Mouse (Mus musculus) midbrain, embryonic 15.5 days (tissue): ENCODE data around the gene Hunk. TPM values are rescaled to one million over a fixed set of nuclear protein-coding genes. Genes with fewer than 3 reads are reported as not detected.

Experiments
- ATAC-seq: fragments of 200-750 bp; cut with Nextera tagmentation; replicated peaks from 2 replicates; pipeline ENCODE4 v1.8.0; 2017; ENCODE audit warnings: moderate TSS enrichment
- H3K27ac ChIP-seq: fragments of 300-500 bp; sonication (generic); 2 replicates; pipeline ENCODE4 v1.5.1; 2015; ENCODE audit warnings: mild to moderate bottlenecking, inconsistent platforms
- H3K27me3 ChIP-seq: fragments of 300-500 bp; sonication (generic); replicated peaks from 2 replicates; pipeline ENCODE4 v1.6.1; 2015; ENCODE audit warnings: inconsistent platforms
- H3K36me3 ChIP-seq: fragments of 300-500 bp; sonication (generic); replicated peaks from 2 replicates; pipeline ENCODE4 v1.6.1; 2015; ENCODE audit warnings: inconsistent platforms
- H3K4me1 ChIP-seq: fragments of 300-500 bp; sonication (generic); 2 replicates; pipeline ENCODE4 v1.6.1; 2015; ENCODE audit warnings: inconsistent platforms
- H3K4me2 ChIP-seq: fragments of 300-500 bp; sonication (generic); 2 replicates; pipeline ENCODE4 v1.6.1; 2015; ENCODE audit warnings: inconsistent platforms, mild to moderate bottlenecking, moderate library complexity
- H3K4me3 ChIP-seq: fragments of 300-500 bp; sonication (generic); 2 replicates; pipeline ENCODE4 v1.5.1; 2015; ENCODE audit warnings: mild to moderate bottlenecking, inconsistent platforms
- H3K9ac ChIP-seq: fragments of 300-500 bp; sonication (generic); 2 replicates; pipeline ENCODE4 v1.6.1; 2015; ENCODE audit warnings: mild to moderate bottlenecking, inconsistent platforms
- H3K9me3 ChIP-seq: fragments of 300-500 bp; sonication (generic); 2 replicates; pipeline ENCODE4 v1.6.1; 2016; ENCODE audit warnings: inconsistent platforms
- WGBS: fragments of 180-500 bp; shearing (Covaris S2); methylation state at CpG from one replicate; pipeline ENCODE4 v1.1.7; 2015; ENCODE audit warnings: mixed read lengths; 5-methylcytosine and 5-hydroxymethylcytosine counted together
- polyA plus RNA-seq: library from polyadenylated mRNA; unstranded; fragments of >200 nt; fragmentation: Nextera tagmentation; extraction: Ambion mirVana; gene quantifications from 2 replicates; pipeline ENCODE4 v1.2.1, GENCODE M21; 2015

Gene Hunk
- polyA plus RNA-seq, 1 experiment from 2014 or later, result 7.3 TPM

GRCm38 (mm10) chr16:90456495-90457125 lies 70.8 kb downstream of the Hunk start:
- H3K4me2 ChIP-seq, result no peak overlapping the region
- peaks cover 5% of the 10 kb centered on the region for H3K4me1 ChIP-seq
- ATAC-seq, result no peak
- no peaks in the 10 kb centered on the region for H3K27me3 ChIP-seq
- no peak overlapping the region for H3K27ac ChIP-seq
- no peak overlapping the region for H3K4me3 ChIP-seq
- 87% methylated on average over 7 of the region's 7 CpGs for WGBS
- no peaks in the 10 kb centered on the region for H3K9me3 ChIP-seq
- no peaks in the 10 kb centered on the region; the same call in 1 of the 2 replicates for H3K36me3 ChIP-seq
- H3K9ac ChIP-seq, result no peak overlapping the region

- ATAC-seq, result no peak
- Histone ChIP-seq H3K36me3 (no peaks in the 10 kb centered on the region; the same call in 1 of the 2 replicates), H3K4me3 (no peak overlapping the region), H3K4me2 (no peak overlapping the region), H3K27ac (no peak overlapping the region), H3K9ac (no peak overlapping the region), H3K27me3 (no peaks in the 10 kb centered on the region), H3K9me3 (no peaks in the 10 kb centered on the region), H3K4me1 (peaks cover 5% of the 10 kb centered on the region)
- WGBS, result 23% methylated on average over 11 of the region's 11 CpGs
These were observed 73.2 kb downstream of the Hunk start for GRCm38 (mm10) chr16:90458899-90459610.

DNA sequence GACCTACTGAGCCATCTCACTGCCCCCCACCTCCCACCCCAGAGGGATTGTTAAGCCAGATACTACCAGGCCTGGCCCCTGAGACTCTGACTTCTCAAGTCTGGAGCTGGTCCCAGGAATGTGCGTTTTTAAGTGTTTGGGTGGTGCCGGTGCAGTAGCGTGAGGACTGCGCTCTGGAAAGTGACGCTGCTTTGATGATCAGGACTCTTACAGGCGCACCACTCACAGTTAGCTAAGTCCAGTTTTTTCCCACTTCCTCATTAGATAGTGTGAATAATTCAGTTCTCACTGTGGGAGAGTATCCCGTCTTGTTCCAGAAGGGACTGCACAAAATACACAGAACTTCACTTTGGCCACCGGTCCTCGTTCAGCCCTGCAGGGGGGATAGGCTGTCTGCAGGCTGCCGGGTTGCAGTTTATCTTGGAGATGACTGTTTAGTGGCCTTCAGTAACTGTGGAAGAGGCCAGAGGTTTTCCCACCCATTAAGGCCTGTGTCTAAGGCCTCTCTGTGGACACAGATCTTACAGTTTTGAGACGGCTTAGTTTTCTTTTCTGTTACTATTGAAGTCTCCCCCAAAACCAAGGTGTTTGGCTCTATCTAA lies 75.6 kb downstream of the Hunk start:
- Histone ChIP-seq H3K36me3 (peaks cover 5% of the 10 kb centered on the region; the same call in 1 of the 2 replicates), H3K4me1 (peaks cover 5% of the 10 kb centered on the region), H3K27ac (no peak overlapping the region), H3K4me3 (no peak overlapping the region), H3K9ac (no peak overlapping the region), H3K4me2 (no peak overlapping the region), H3K9me3 (no peaks in the 10 kb centered on the region), H3K27me3 (no peaks in the 10 kb centered on the region)
- ATAC-seq, result no peak
- 63% methylated on average over 11 of the region's 11 CpGs for WGBS

DNA sequence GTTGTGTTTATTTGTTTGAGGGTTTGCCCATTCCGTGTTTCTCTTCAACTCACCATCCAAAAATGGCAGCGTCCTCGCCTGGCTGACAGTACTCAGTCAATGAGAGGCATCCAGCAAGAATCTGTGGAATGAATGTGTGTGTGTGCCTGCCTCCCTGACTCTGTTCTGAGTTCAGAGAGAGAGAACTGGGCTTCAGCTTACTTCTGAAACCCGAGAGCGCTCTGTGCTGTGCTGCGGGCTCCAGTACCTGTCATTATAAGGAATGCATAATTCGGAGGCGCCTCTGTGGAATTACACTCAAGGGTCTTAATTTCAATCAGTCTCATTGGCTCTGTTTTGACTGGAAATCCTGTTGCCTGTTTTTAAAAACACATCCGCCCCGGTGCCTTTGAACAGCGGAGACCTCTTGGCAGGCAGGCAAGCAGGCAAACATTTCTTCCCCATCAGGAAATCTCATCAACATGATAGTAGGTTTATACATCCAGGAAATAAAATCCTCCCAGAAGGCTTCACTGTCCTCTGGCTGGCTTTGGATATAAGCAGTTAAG lies 77.0 kb downstream of the Hunk start:
- Histone ChIP-seq H3K4me1 (peaks cover 5% of the 10 kb centered on the region), H3K4me3 (no peak overlapping the region), H3K4me2 (no peak overlapping the region), H3K36me3 (peaks cover 9% of the 10 kb centered on the region; the same call in 1 of the 2 replicates), H3K27ac (no peak overlapping the region), H3K27me3 (no peaks in the 10 kb centered on the region), H3K9ac (no peak overlapping the region), H3K9me3 (no peaks in the 10 kb centered on the region)
- ATAC-seq, result no peak
- 80% methylated on average over 11 of the region's 11 CpGs for WGBS

GRCm38 (mm10) chr16:90465154-90465553 lies 79.3 kb downstream of the Hunk start:
- no peaks in the 10 kb centered on the region for H3K4me1 ChIP-seq
- H3K9me3 ChIP-seq, result no peaks in the 10 kb centered on the region
- whole genome bisulfite sequencing, result 94% methylated on average over 5 of the region's 5 CpGs
- H3K36me3 ChIP-seq, result peaks cover 9% of the 10 kb centered on the region; the same call in 1 of the 2 replicates
- H3K4me3 ChIP-seq, result no peak overlapping the region
- no peak overlapping the region for H3K9ac ChIP-seq
- no peaks in the 10 kb centered on the region for H3K27me3 ChIP-seq
- no peak overlapping the region for H3K4me2 ChIP-seq
- H3K27ac ChIP-seq, result no peak overlapping the region
- no peak for ATAC-seq

- peaks cover 9% of the 10 kb centered on the region; the same call in 1 of the 2 replicates for H3K36me3 ChIP-seq
- H3K4me3 ChIP-seq, result no peak overlapping the region
- WGBS, result 87% methylated on average over 5 of the region's 5 CpGs
- no peak overlapping the region for H3K4me2 ChIP-seq
- H3K4me1 ChIP-seq, result no peaks in the 10 kb centered on the region
- H3K27ac ChIP-seq, result no peak overlapping the region
- no peaks in the 10 kb centered on the region for H3K9me3 ChIP-seq
- H3K9ac ChIP-seq, result no peak overlapping the region
- no peak for ATAC-seq
- no peaks in the 10 kb centered on the region for H3K27me3 ChIP-seq
These were observed 82.5 kb downstream of the Hunk start for GRCm38 (mm10) chr16:90468286-90468685.

DNA sequence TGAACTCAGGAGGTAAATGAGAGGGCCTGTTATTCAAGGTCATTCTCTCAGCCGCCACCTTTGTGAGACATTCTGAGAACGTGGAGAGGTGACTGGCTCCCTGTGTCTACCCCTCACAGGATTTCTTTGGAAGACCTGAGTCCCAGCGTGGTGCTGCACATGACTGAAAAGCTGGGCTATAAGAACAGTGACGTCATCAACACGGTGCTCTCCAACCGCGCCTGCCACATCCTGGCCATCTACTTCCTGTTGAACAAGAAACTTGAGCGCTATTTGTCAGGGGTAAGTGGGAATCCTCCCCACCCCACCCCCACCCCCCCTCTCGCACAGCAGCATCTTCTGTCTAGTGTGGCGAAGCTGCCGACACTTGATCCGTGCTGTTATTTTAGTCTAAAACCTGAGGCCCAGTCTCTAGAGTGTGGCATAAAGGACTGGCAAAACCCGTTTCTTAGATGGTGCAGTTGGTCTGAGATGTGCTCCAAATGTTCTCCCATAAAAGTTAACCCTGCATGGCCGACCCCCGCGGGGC lies 90.0 kb downstream of the Hunk start:
- H3K9ac ChIP-seq, result no peak overlapping the region
- 90% methylated on average over 16 of the region's 16 CpGs for WGBS
- no peak overlapping the region for H3K27ac ChIP-seq
- H3K9me3 ChIP-seq, result no peaks in the 10 kb centered on the region
- H3K4me3 ChIP-seq, result no peak overlapping the region
- no peak overlapping the region for H3K4me2 ChIP-seq
- H3K4me1 ChIP-seq, result no peaks in the 10 kb centered on the region
- no peaks in the 10 kb centered on the region for H3K27me3 ChIP-seq
- ATAC-seq, result no peak
- peaks cover 12% of the 10 kb centered on the region for H3K36me3 ChIP-seq

- no peak for ATAC-seq
- no peaks in the 10 kb centered on the region for H3K9me3 ChIP-seq
- no peaks in the 10 kb centered on the region for H3K4me1 ChIP-seq
- H3K36me3 ChIP-seq, result peaks cover 6% of the 10 kb centered on the region
- no peak overlapping the region for H3K27ac ChIP-seq
- H3K9ac ChIP-seq, result no peak overlapping the region
- no peak overlapping the region for H3K4me3 ChIP-seq
- WGBS, result 96% methylated on average over 5 of the region's 5 CpGs
- H3K4me2 ChIP-seq, result no peak overlapping the region
- no peaks in the 10 kb centered on the region for H3K27me3 ChIP-seq
These were observed 95.8 kb downstream of the Hunk start for GRCm38 (mm10) chr16:90481612-90482011.

- WGBS, result 83% methylated on average over 6 of the region's 6 CpGs
- H3K9ac ChIP-seq, result no peak overlapping the region
- ATAC-seq, result no peak
- H3K9me3 ChIP-seq, result no peaks in the 10 kb centered on the region
- H3K27me3 ChIP-seq, result no peaks in the 10 kb centered on the region
- no peak overlapping the region for H3K4me2 ChIP-seq
- peaks cover 6% of the 10 kb centered on the region for H3K36me3 ChIP-seq
- H3K4me3 ChIP-seq, result no peak overlapping the region
- no peak overlapping the region for H3K27ac ChIP-seq
- no peaks in the 10 kb centered on the region for H3K4me1 ChIP-seq
These were observed 97.5 kb downstream of the Hunk start for GRCm38 (mm10) chr16:90483341-90483740.

- Histone ChIP-seq H3K9ac (no peak overlapping the region), H3K4me2 (no peak overlapping the region), H3K27ac (no peak overlapping the region), H3K36me3 (peaks cover 6% of the 10 kb centered on the region), H3K4me3 (no peak overlapping the region), H3K27me3 (no peaks in the 10 kb centered on the region), H3K9me3 (no peaks in the 10 kb centered on the region), H3K4me1 (no peaks in the 10 kb centered on the region)
- WGBS, result 90% methylated on average over 7 of the region's 7 CpGs
- ATAC-seq, result no peak
These were observed 99.3 kb downstream of the Hunk start for GRCm38 (mm10) chr16:90485125-90485524.

DNA sequence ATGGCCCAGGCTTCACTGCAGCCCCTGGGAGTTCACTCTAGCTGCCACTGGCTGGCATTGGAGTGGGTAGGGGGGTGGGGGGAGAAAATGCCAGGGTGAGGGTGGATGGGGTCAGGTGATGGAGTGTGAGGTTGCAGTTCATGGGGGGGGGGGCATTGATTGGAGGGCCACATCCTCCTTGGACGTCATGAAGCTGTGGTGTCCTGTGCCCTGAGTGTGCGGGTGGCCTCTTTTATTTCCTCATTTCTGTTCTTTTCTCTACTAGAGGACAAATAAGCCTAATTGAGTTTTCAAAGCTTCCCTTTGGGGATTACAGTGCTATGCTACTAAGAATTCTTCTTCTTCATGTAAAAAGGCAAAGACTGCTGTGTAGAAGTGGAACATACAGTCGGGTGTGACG lies 99.8 kb downstream of the Hunk start:
- Histone ChIP-seq H3K27ac (no peak overlapping the region), H3K4me3 (no peak overlapping the region), H3K36me3 (peaks cover 6% of the 10 kb centered on the region), H3K4me2 (no peak overlapping the region), H3K9ac (no peak overlapping the region), H3K9me3 (no peaks in the 10 kb centered on the region), H3K27me3 (no peaks in the 10 kb centered on the region), H3K4me1 (no peaks in the 10 kb centered on the region)
- no peak for ATAC-seq
- 87% methylated on average over 4 of the region's 4 CpGs for WGBS

GRCm38 (mm10) chr16:90490066-90490465 lies 104.3 kb downstream of the Hunk start:
- H3K9ac ChIP-seq, result no peak overlapping the region
- WGBS, result 78% methylated on average over 4 of the region's 4 CpGs
- H3K4me2 ChIP-seq, result no peak overlapping the region
- H3K36me3 ChIP-seq, result peaks cover 6% of the 10 kb centered on the region
- no peak overlapping the region for H3K27ac ChIP-seq
- H3K27me3 ChIP-seq, result no peaks in the 10 kb centered on the region
- H3K4me1 ChIP-seq, result peaks cover 14% of the 10 kb centered on the region
- no peak overlapping the region for H3K4me3 ChIP-seq
- ATAC-seq, result no peak
- no peaks in the 10 kb centered on the region for H3K9me3 ChIP-seq
